ENCODE assay signal across 22 mouse cellular contexts in the genomic region with DNA sequence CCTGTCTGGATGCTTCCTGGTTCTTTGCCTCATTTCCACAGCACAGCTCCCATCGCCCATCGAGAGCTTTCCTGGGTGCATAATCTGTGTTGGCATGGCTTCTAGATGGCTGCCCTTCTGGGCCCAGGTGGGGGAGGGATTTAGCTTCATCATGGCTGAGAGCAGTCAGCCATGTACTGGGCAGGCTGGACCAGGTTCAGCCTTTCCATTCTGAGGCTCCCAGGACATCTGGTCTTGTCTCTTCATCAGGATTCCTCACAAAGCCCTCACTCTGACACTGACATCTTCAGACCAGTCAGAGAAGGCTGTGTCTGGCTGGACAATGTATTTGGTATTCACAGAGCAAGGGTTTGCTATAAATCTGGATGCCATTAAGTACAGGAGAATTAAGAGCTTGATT. TPM values are rescaled to one million over a fixed set of nuclear protein-coding genes. Genes with fewer than 3 reads are reported as not detected.
DNase-seq lines count a peak whose midpoint lies in the region; ATAC-seq lines count a peak whose summit lies in the region.
"Had no signal": no experiment of that assay in that cellular context is flagged by ENCODE, and none has a peak within 500 bp of the region (broad histone marks: within the 10 kb centered on the region; RNA-seq: fewer than 3 reads in every experiment).

No protein-coding gene starts in this region.

- H3K27ac ChIP-seq in midbrain, embryonic 11.5 days (ENCODE audit: low read depth, low read length), result no peak overlapping the region
- no peak overlapping the region for H3K27ac ChIP-seq in midbrain, embryonic 16.5 days (ENCODE audit: low read length)
- H3K27ac ChIP-seq: embryonic facial prominence, embryonic 13.5 days; forebrain, embryonic 13.5 days; gastrocnemius, adult 2 months; heart, embryonic 13.5 days had no signal

- no peak for ATAC-seq in midbrain, embryonic 11.5 days (ENCODE audit: low FRiP score)
- ATAC-seq in midbrain, embryonic 16.5 days, result no peak
- ATAC-seq: activated CD4-positive, CD25-positive, alpha-beta regulatory T cell, adult 4 months; forebrain, embryonic 13.5 days; forebrain, postnatal 0 days; hindbrain, embryonic 16.5 days; Patski had no signal

- H3K9ac ChIP-seq in midbrain, embryonic 11.5 days (ENCODE audit: low read length), result no peak overlapping the region
- no peak overlapping the region for H3K9ac ChIP-seq in midbrain, embryonic 16.5 days (ENCODE audit: low read depth, low read length)
- H3K9ac ChIP-seq: embryonic facial prominence, embryonic 13.5 days; forebrain, embryonic 13.5 days; forebrain, postnatal 0 days; heart, embryonic 13.5 days had no signal

- no peaks in the 10 kb centered on the region for H3K4me1 ChIP-seq in midbrain, embryonic 11.5 days (ENCODE audit: control insufficient read depth, insufficient read depth, low read length)
- H3K4me1 ChIP-seq in midbrain, embryonic 16.5 days (ENCODE audit: control insufficient read depth, insufficient read depth, low read length), result no peaks in the 10 kb centered on the region
- H3K4me1 ChIP-seq: forebrain, embryonic 13.5 days had no signal

- DNase-seq in gastrocnemius, postnatal 10 days, result peak; percentile 2
- DNase-seq in gastrocnemius, adult 18-20 months (ENCODE audit: low spot score), result no peak
- peak; percentile 57 for DNase-seq in midbrain, embryonic 11.5 days (ENCODE audit: low spot score, missing footprints)
- DNase-seq in urinary bladder, adult 2 months (ENCODE audit: low spot score), result peak; percentile 12
- no peak for DNase-seq in urinary bladder, postnatal 10 days (ENCODE audit: low spot score)
- DNase-seq: adrenal gland, postnatal 14 days; cerebellum, adult 11-12 months; cerebellum, adult 9-11 months; forebrain, postnatal 0 days; gastrocnemius, adult 2 months; gastrocnemius, postnatal 36 days; heart, postnatal 36 days had no signal

- no peak overlapping the region for H3K4me2 ChIP-seq in midbrain, embryonic 11.5 days
- no peak overlapping the region for H3K4me2 ChIP-seq in midbrain, embryonic 16.5 days (ENCODE audit: low read length)
- H3K4me2 ChIP-seq: embryonic facial prominence, embryonic 13.5 days; forebrain, embryonic 13.5 days; heart, embryonic 13.5 days had no signal

- WGBS in midbrain, embryonic 11.5 days, result 83% methylated on average over 2 of the region's 2 CpGs
- WGBS in midbrain, embryonic 16.5 days, result 80% methylated on average over 2 of the region's 2 CpGs

- no peaks in the 10 kb centered on the region for H3K36me3 ChIP-seq in midbrain, embryonic 11.5 days (ENCODE audit: control insufficient read depth, insufficient read depth, low read length)
- no peaks in the 10 kb centered on the region for H3K36me3 ChIP-seq in midbrain, embryonic 16.5 days (ENCODE audit: control insufficient read depth, insufficient read depth, low read length)
- H3K36me3 ChIP-seq: embryonic facial prominence, embryonic 13.5 days; heart, embryonic 13.5 days had no signal

- no peaks in the 10 kb centered on the region for H3K27me3 ChIP-seq in midbrain, embryonic 11.5 days (ENCODE audit: control insufficient read depth, insufficient read depth, low read length)
- H3K27me3 ChIP-seq in midbrain, embryonic 16.5 days (ENCODE audit: control insufficient read depth, insufficient read depth, low read depth, low read length), result no peaks in the 10 kb centered on the region
- H3K27me3 ChIP-seq: CH12.LX; embryonic facial prominence, embryonic 13.5 days; forebrain, embryonic 13.5 days; Patski had no signal

- no peak overlapping the region for H3K4me3 ChIP-seq in midbrain, embryonic 11.5 days (ENCODE audit: low read depth, low read length)
- H3K4me3 ChIP-seq in midbrain, embryonic 16.5 days (ENCODE audit: low read depth, low read length), result no peak overlapping the region
- H3K4me3 ChIP-seq: embryonic facial prominence, embryonic 13.5 days; forebrain, embryonic 13.5 days; gastrocnemius, adult 2 months; heart, embryonic 13.5 days had no signal

- H3K9me3 ChIP-seq in midbrain, embryonic 11.5 days (ENCODE audit: control insufficient read depth, low read length), result no peaks in the 10 kb centered on the region
- no peaks in the 10 kb centered on the region for H3K9me3 ChIP-seq in midbrain, embryonic 16.5 days (replicated peaks; ENCODE audit: control insufficient read depth, low read length, poor library complexity, severe bottlenecking)
- H3K9me3 ChIP-seq: embryonic facial prominence, embryonic 13.5 days; forebrain, embryonic 13.5 days; heart, embryonic 13.5 days had no signal

RNA-seq across cellular contexts. Expression of a gene that starts 11.4 kb away (rescaled TPM):
- total RNA-seq in gastrocnemius, postnatal 10 days (2021), result under 1 TPM in 1 of 2 experiments, not detected in 1; 0.11 TPM
- total RNA-seq in gastrocnemius, adult 18-20 months (2021), result not detected
- polyA plus RNA-seq in midbrain, embryonic 11.5 days (2014; fragmentation: Nextera tagmentation; extraction: Ambion mirVana), result 0.19 TPM in 1 of 2 replicates, not detected in the other
- polyA plus RNA-seq in midbrain, embryonic 16.5 days (2015; fragmentation: Nextera tagmentation; extraction: Ambion mirVana), result 0.19 TPM in 1 of 2 replicates, not detected in the other
- 0.22 and 0.31 TPM in 2 replicates for polyA plus RNA-seq in urinary bladder, adult 2 months (2012; rRNA removed)
- total RNA-seq: adrenal gland, adult 18-20 months; adrenal gland, postnatal 14 days; forebrain, postnatal 0 days; gastrocnemius, adult 2 months; gastrocnemius, postnatal 36 days; heart, postnatal 36 days had no signal
- polyA plus RNA-seq: hindbrain, embryonic 11.5 days; Patski had no signal

Comparison
In these comparisons a context has a peak if more than half of its experiments do, and no peak if none do; other contexts are left out.
1. DNase-seq: peak in gastrocnemius, postnatal 10 days (single experiment), midbrain, embryonic 11.5 days (single experiment) and urinary bladder, adult 2 months (single experiment); none in gastrocnemius, adult 18-20 months (single experiment) and urinary bladder, postnatal 10 days (single experiment).